Mouse (Mus musculus): ENCODE results near the gene Lgi2. TPM values are rescaled to one million over a fixed set of nuclear protein-coding genes. Genes with fewer than 3 reads are reported as not detected.
A peak's percentile ranks its signal among the peaks of the same experiment; 100 is the strongest.

Gene Lgi2
- polyA plus RNA-seq, 1 experiment from 2014 or later: 5.1 TPM

DNA sequence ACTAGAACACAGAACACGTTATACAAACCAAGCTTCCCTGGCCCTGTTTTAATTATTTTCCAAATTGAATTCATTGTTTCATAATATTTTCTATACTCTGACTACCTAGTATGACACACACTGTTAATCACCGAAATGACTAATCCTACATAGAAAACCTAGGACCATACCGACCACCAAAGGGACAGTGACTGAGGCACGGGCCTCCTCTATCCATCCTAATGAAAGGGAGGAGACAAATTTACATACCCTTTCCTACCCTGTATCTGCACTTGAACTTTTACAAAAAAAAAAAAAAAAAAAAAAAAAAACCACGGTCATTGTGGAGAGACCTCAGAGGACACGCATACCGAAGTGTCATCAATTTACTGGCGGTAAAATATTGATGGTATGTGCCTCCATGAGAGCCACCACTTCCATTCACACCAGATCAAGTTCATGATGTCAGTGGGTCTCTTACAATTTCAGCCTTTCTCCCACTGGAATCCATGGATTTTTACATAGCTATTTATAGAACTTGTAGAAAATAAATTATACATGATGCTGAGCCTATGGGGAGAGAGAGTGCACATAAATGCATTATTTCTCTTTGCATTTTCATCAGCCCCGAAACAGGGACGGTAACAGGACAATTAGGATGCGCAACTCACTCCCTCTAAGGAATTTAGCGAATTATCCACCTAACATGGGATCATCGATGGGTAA, 15.5 kb downstream of the Lgi2 start:
- Histone ChIP-seq H3K9me3 (ENCODE audit: control insufficient read depth, low read length) (no peaks in the 10 kb centered on the region), H3K27ac (ENCODE audit: low read depth, low read length) (peak overlapping the region; percentile 15; the same call in 1 of the 2 replicates), H3K4me1 (ENCODE audit: control insufficient read depth, insufficient read depth, low read depth, low read length) (no peaks in the 10 kb centered on the region), H3K4me3 (ENCODE audit: low read length) (no peak overlapping the region), H3K4me2 (ENCODE audit: low read length) (0 out of 2 replicates have a peak overlapping the region, but pooled peaks have one; percentile 6), H3K27me3 (replicated peaks; ENCODE audit: control insufficient read depth, insufficient read depth, low read length) (no peaks in the 10 kb centered on the region), H3K9ac (ENCODE audit: low read depth, low read length) (no peak overlapping the region), H3K36me3 (ENCODE audit: control insufficient read depth, insufficient read depth, low read length) (no peaks in the 10 kb centered on the region)
- ATAC-seq: peak; percentile 27; the same call in 1 of the 2 replicates
- WGBS: 65% methylated on average over 13 of the region's 13 CpGs

DNA sequence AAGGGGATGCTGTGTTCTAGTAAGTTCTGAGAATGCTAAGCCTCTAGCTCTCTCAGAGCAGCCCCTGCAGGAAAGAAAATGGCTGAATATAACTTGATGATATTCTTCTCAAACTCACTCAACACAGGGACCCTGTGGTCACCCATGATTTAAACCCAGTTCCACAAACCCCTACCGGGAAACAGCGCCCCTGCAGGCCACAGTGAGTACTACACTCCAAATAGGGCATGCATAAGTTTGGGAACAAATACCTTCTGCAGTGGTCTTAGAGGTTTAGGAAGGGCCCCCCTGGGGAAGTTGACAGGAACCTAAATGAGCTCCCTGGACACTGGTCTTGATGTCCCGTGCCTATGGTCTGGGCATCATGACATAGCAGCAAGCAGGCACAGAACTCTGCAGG, 19.3 kb downstream of the Lgi2 start:
- H3K27ac ChIP-seq (ENCODE audit: low read depth, low read length): no peak overlapping the region
- no peak for ATAC-seq
- WGBS: 50% methylated on average over 3 of the region's 3 CpGs

DNA sequence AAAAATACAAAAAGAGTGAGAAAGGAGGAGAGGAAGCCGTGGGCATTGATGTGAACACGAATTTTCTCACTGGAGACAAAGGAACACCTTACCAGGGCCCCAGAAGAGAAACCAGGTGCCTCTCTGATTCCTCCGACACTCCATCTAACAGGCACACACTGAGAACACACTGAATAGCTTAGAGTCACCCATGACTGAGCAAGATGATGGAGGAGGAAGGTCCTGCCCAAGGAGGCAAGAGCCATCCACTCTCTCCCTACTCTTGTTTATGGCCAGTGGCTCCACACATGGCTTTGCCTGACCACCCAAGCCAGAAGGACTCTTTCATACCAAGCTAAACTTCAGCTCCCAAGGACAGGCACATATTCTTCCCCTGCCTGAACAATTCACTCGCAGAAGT, 22.5 kb downstream of the Lgi2 start:
- H3K27me3 ChIP-seq (replicated peaks; ENCODE audit: control insufficient read depth, insufficient read depth, low read length): no peaks in the 10 kb centered on the region
- no peaks in the 10 kb centered on the region for H3K9me3 ChIP-seq (ENCODE audit: control insufficient read depth, low read length)
- no peaks in the 10 kb centered on the region for H3K4me1 ChIP-seq (ENCODE audit: control insufficient read depth, insufficient read depth, low read depth, low read length)
- 87% methylated on average over 4 of the region's 4 CpGs for WGBS
- H3K4me3 ChIP-seq (ENCODE audit: low read length): no peak overlapping the region
- no peaks in the 10 kb centered on the region for H3K36me3 ChIP-seq (ENCODE audit: control insufficient read depth, insufficient read depth, low read length)
- no peak overlapping the region for H3K27ac ChIP-seq (ENCODE audit: low read depth, low read length)
- H3K4me2 ChIP-seq (ENCODE audit: low read length): no peak overlapping the region
- ATAC-seq: no peak
- no peak overlapping the region for H3K9ac ChIP-seq (ENCODE audit: low read depth, low read length)

More for the DNA sequence above, 19.3 kb downstream of the Lgi2 start:
- H3K36me3 ChIP-seq (ENCODE audit: control insufficient read depth, insufficient read depth, low read length): no peaks in the 10 kb centered on the region
- no peak overlapping the region for H3K9ac ChIP-seq (ENCODE audit: low read depth, low read length)
- H3K4me1 ChIP-seq (ENCODE audit: control insufficient read depth, insufficient read depth, low read depth, low read length): no peaks in the 10 kb centered on the region
- H3K4me2 ChIP-seq (ENCODE audit: low read length): no peak overlapping the region
- no peaks in the 10 kb centered on the region for H3K9me3 ChIP-seq (ENCODE audit: control insufficient read depth, low read length)
- no peak overlapping the region for H3K4me3 ChIP-seq (ENCODE audit: low read length)
- H3K27me3 ChIP-seq (replicated peaks; ENCODE audit: control insufficient read depth, insufficient read depth, low read length): no peaks in the 10 kb centered on the region

DNA sequence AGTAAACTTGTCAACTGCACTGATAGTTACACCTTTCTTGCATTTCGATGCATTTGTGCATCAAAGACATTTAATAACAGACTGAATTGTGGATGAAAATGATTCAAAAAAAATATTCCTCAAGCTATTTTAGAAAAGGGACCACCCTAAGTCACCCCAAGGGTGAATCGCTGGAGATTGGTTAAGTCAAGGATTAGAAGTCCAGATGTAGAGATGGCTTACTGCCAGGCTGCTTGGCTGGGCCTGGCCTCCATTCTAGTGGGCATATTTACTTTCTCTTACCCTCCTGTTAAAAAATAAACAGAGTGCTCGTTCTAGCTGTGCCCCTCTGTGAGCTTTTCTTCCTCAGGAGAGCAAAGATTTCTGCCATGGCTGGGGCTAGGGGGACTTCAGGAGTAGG, 26.1 kb downstream of the Lgi2 start:
- no peak overlapping the region for H3K9ac ChIP-seq (ENCODE audit: low read depth, low read length)
- no peaks in the 10 kb centered on the region for H3K27me3 ChIP-seq (replicated peaks; ENCODE audit: control insufficient read depth, insufficient read depth, low read length)
- no peak overlapping the region for H3K27ac ChIP-seq (ENCODE audit: low read depth, low read length)
- H3K4me1 ChIP-seq (ENCODE audit: control insufficient read depth, insufficient read depth, low read depth, low read length): no peaks in the 10 kb centered on the region
- H3K9me3 ChIP-seq (ENCODE audit: control insufficient read depth, low read length): no peaks in the 10 kb centered on the region
- WGBS: 68% methylated on average over 3 of the region's 3 CpGs
- ATAC-seq: no peak
- H3K4me2 ChIP-seq (ENCODE audit: low read length): no peak overlapping the region
- no peak overlapping the region for H3K4me3 ChIP-seq (ENCODE audit: low read length)
- H3K36me3 ChIP-seq (ENCODE audit: control insufficient read depth, insufficient read depth, low read length): peaks cover 4% of the 10 kb centered on the region; the same call in 1 of the 2 replicates

DNA sequence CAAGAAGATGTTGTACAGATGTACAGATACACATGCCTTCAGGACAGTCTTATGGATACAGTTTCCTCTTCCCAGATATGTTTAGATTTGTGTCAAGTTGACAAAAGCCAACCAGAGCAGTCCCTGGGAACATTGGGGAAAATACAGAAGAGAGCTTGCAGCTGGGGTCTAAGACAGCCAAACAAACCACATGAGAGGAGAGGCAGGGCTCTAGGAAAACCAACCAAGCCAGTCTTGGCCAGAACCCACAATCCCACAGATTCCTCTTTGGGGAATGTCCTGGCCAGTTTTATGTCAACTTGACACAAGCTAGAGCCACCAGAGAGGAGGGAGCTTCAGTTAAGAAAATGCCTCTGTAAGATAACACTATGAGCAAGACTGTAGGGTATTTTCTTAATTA, 26.8 kb downstream of the Lgi2 start:
- H3K36me3 ChIP-seq (ENCODE audit: control insufficient read depth, insufficient read depth, low read length): peaks cover 4% of the 10 kb centered on the region; the same call in 1 of the 2 replicates
- H3K9me3 ChIP-seq (ENCODE audit: control insufficient read depth, low read length): no peaks in the 10 kb centered on the region
- no peaks in the 10 kb centered on the region for H3K4me1 ChIP-seq (ENCODE audit: control insufficient read depth, insufficient read depth, low read depth, low read length)
- no peak overlapping the region for H3K4me3 ChIP-seq (ENCODE audit: low read length)
- H3K9ac ChIP-seq (ENCODE audit: low read depth, low read length): no peak overlapping the region
- no peak overlapping the region for H3K27ac ChIP-seq (ENCODE audit: low read depth, low read length)
- no peak for ATAC-seq
- no peaks in the 10 kb centered on the region for H3K27me3 ChIP-seq (replicated peaks; ENCODE audit: control insufficient read depth, insufficient read depth, low read length)
- H3K4me2 ChIP-seq (ENCODE audit: low read length): no peak overlapping the region

DNA sequence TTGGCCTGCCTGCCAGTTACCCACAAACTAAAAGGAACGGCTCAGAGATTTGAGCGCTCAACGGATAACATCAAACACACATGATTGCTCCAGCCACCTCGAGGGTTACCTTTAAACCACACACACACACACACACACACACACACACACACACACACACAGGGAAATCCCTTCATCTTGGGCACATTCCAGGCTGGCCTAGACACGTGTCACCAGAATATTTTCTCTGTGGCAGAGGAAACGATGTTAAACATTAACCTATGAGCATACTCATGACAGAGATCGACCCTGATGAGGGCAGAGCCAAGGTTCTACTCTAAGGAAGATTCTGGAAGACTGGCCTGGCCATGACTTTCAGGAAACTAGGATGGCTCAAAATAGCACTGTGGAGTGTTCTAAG, 29.2 kb downstream of the Lgi2 start:
- ATAC-seq: no peak
- Histone ChIP-seq H3K4me3 (ENCODE audit: low read length) (no peak overlapping the region), H3K36me3 (ENCODE audit: control insufficient read depth, insufficient read depth, low read length) (peaks cover 4% of the 10 kb centered on the region; the same call in 1 of the 2 replicates), H3K4me1 (ENCODE audit: control insufficient read depth, insufficient read depth, low read depth, low read length) (no peaks in the 10 kb centered on the region), H3K27ac (ENCODE audit: low read depth, low read length) (no peak overlapping the region), H3K9me3 (ENCODE audit: control insufficient read depth, low read length) (no peaks in the 10 kb centered on the region), H3K4me2 (ENCODE audit: low read length) (no peak overlapping the region), H3K9ac (ENCODE audit: low read depth, low read length) (no peak overlapping the region), H3K27me3 (replicated peaks; ENCODE audit: control insufficient read depth, insufficient read depth, low read length) (no peaks in the 10 kb centered on the region)
- 86% methylated on average over 7 of the region's 7 CpGs for WGBS

DNA sequence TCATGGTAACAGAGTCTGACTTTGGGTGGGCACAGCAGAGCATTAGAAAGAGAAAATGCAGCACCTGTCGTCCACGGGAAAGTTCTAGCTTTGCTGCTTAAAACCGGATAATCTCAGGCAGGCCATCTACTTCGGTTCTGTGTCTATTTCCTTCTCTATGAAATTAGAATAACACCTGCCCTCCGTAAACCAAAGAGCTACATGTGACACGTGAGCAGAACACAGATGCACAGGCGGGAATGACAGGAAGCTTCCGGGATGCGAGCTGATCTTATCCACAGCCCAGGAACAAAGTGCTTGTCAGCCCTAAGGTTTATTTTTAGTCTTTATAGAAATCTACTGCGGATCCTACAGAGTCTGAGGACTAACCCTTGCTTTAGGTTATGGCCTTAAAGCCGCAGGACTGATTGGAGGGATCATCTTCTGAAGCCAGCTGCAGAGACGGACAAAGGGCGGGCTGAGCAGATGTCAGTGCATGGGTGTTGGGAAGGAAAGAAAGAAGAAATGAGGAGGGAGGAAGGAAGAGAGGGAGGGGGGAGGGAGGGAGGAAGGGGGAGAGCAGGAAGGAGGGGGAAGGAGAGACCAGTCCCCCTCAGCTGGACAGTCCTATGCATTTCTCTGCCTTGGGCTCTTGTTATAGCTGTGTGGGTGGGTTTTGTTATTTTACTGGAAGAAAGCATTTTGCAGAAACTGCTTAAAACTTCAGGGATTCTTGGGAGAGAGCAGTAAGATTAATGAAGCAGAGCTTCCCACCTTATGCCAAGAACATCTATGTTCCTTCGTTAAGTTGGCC, 31.3 kb downstream of the Lgi2 start:
- 76% methylated on average over 14 of the region's 14 CpGs for WGBS
- no peaks in the 10 kb centered on the region for H3K27me3 ChIP-seq (replicated peaks; ENCODE audit: control insufficient read depth, insufficient read depth, low read length)
- no peaks in the 10 kb centered on the region for H3K4me1 ChIP-seq (ENCODE audit: control insufficient read depth, insufficient read depth, low read depth, low read length)
- H3K27ac ChIP-seq (ENCODE audit: low read depth, low read length): no peak overlapping the region
- peaks cover 4% of the 10 kb centered on the region; the same call in 1 of the 2 replicates for H3K36me3 ChIP-seq (ENCODE audit: control insufficient read depth, insufficient read depth, low read length)
- no peak overlapping the region for H3K4me3 ChIP-seq (ENCODE audit: low read length)
- no peak overlapping the region for H3K4me2 ChIP-seq (ENCODE audit: low read length)
- no peaks in the 10 kb centered on the region for H3K9me3 ChIP-seq (ENCODE audit: control insufficient read depth, low read length)
- ATAC-seq: no peak
- no peak overlapping the region for H3K9ac ChIP-seq (ENCODE audit: low read depth, low read length)

DNA sequence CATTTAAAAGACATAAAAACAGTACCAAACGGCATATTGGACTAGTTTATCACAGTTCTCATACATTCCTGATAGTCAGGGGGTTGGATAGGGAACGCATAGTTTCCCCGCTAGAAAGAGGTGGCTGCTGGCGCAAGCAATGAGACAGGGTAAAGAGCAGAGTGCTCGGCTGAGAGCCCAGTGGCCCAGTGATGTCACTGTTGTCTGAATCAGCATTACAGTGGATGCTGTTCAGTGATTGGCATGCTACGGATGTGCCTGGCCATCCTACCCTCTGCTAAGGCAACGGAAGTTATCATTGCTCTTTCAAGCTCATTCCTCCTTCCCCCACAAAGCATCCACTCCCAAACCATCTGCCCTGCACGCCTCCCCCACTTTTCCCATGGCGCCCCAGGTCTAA, 32.6 kb downstream of the Lgi2 start:
- Histone ChIP-seq H3K4me3 (ENCODE audit: low read length) (no peak overlapping the region), H3K9me3 (ENCODE audit: control insufficient read depth, low read length) (no peaks in the 10 kb centered on the region), H3K27me3 (replicated peaks; ENCODE audit: control insufficient read depth, insufficient read depth, low read length) (no peaks in the 10 kb centered on the region), H3K36me3 (ENCODE audit: control insufficient read depth, insufficient read depth, low read length) (peaks cover 4% of the 10 kb centered on the region; the same call in 1 of the 2 replicates), H3K4me1 (ENCODE audit: control insufficient read depth, insufficient read depth, low read depth, low read length) (no peaks in the 10 kb centered on the region), H3K27ac (ENCODE audit: low read depth, low read length) (no peak overlapping the region), H3K4me2 (ENCODE audit: low read length) (no peak overlapping the region), H3K9ac (ENCODE audit: low read depth, low read length) (no peak overlapping the region)
- 84% methylated on average over 9 of the region's 9 CpGs for whole genome bisulfite sequencing
- no peak for ATAC-seq

DNA sequence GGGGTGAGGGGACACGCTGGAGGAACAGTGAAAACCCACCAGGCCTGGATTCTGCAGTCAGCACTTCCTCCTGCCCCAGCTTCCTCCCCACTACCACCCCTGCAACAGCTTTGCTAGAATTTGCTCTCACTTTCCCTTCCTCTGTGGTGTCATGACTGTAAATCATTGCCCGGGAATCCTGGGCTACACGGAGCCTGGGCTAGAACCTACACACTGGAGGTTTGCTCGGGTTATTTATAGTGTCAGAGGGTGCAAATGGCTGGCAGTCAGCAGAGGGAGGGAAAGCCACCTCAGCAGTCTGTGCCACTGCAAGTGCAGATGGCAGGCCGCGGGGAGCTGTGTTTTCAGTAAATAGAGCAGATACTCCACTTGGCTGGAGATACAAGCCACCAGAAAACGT, 37.7 kb downstream of the Lgi2 start:
- H3K36me3 ChIP-seq (ENCODE audit: control insufficient read depth, insufficient read depth, low read length): no peaks in the 10 kb centered on the region
- WGBS: 73% methylated on average over 7 of the region's 7 CpGs
- no peaks in the 10 kb centered on the region for H3K4me1 ChIP-seq (ENCODE audit: control insufficient read depth, insufficient read depth, low read depth, low read length)
- H3K4me2 ChIP-seq (ENCODE audit: low read length): no peak overlapping the region
- peak; percentile 52; the same call in 1 of the 2 replicates for ATAC-seq
- no peak overlapping the region for H3K4me3 ChIP-seq (ENCODE audit: low read length)
- H3K27ac ChIP-seq (ENCODE audit: low read depth, low read length): no peak overlapping the region
- H3K9me3 ChIP-seq (ENCODE audit: control insufficient read depth, low read length): no peaks in the 10 kb centered on the region
- no peaks in the 10 kb centered on the region for H3K27me3 ChIP-seq (replicated peaks; ENCODE audit: control insufficient read depth, insufficient read depth, low read length)
- no peak overlapping the region for H3K9ac ChIP-seq (ENCODE audit: low read depth, low read length)

Measured in hindbrain, embryonic 16.5 days (tissue).